Mouse (Mus musculus) heart, embryonic 11.5 days (tissue): ENCODE data around the gene Ang6. TPM values are rescaled to one million over a fixed set of nuclear protein-coding genes. Genes with fewer than 3 reads are reported as not detected.
"Not testable (repeated sequence)": the region's sequence is repeated elsewhere in the genome, so short reads cannot be mapped to it uniquely, and the experiment has no call there.

Experiments used
- ATAC-seq: fragments of 200-750 bp; cut with Nextera tagmentation; replicated peaks from 2 replicates; pipeline ENCODE4 v1.8.0; 2017; ENCODE audit warnings: moderate library complexity; ENCODE audit not compliant: insufficient number of reproducible peaks, low FRiP score, low TSS enrichment
- H3K27ac ChIP-seq: fragments of 300-500 bp; sonication (generic); 2 replicates; pipeline ENCODE4 v1.5.1; 2014; ENCODE audit warnings: mild to moderate bottlenecking, low read depth, low read length
- H3K27me3 ChIP-seq: fragments of 300-500 bp; sonication (generic); 2 replicates; pipeline ENCODE4 v1.6.1; 2014; ENCODE audit warnings: mild to moderate bottlenecking, low read length, mixed read lengths; ENCODE audit not compliant: control insufficient read depth, insufficient read depth
- H3K36me3 ChIP-seq: fragments of 300-500 bp; sonication (generic); 2 replicates; pipeline ENCODE4 v1.6.1; 2014; ENCODE audit warnings: mild to moderate bottlenecking, low read length, moderate library complexity, mixed read lengths; ENCODE audit not compliant: control insufficient read depth, insufficient read depth
- H3K4me1 ChIP-seq: fragments of 300-500 bp; sonication (generic); 2 replicates; pipeline ENCODE4 v1.6.1; 2014; ENCODE audit warnings: low read length; ENCODE audit not compliant: control insufficient read depth, insufficient read depth
- H3K4me2 ChIP-seq: fragments of 300-500 bp; sonication (generic); 2 replicates; pipeline ENCODE4 v1.6.1; 2014; ENCODE audit warnings: mild to moderate bottlenecking, moderate library complexity
- H3K4me3 ChIP-seq: fragments of 300-500 bp; sonication (generic); 2 replicates; pipeline ENCODE4 v1.5.1; 2014; ENCODE audit warnings: low read depth, low read length
- H3K9ac ChIP-seq: fragments of 300-500 bp; sonication (generic); 2 replicates; pipeline ENCODE4 v1.6.1; 2014; ENCODE audit warnings: mild to moderate bottlenecking, low read depth, low read length, moderate library complexity
- H3K9me3 ChIP-seq: fragments of 300-500 bp; sonication (generic); replicated peaks from 2 replicates; pipeline ENCODE4 v1.6.1; 2016; ENCODE audit warnings: low read length; ENCODE audit not compliant: control insufficient read depth
- WGBS: fragments of 180-500 bp; shearing (Covaris S2); extraction: QIAGEN DNeasy Blood & Tissue Kit; methylation state at CpG from one replicate; pipeline ENCODE4 v1.1.7; 2014; ENCODE audit not compliant: insufficient replicate concordance; 5-methylcytosine and 5-hydroxymethylcytosine counted together
- polyA plus RNA-seq: library from polyadenylated mRNA; unstranded; fragments of >200 nt; fragmentation: Nextera tagmentation; extraction: Ambion mirVana; gene quantifications from 2 replicates; pipeline ENCODE4 v1.2.1, GENCODE M21; 2014

Ang6 gene
- polyA plus RNA-seq, 1 experiment from 2014 or later: not detected

DNA sequence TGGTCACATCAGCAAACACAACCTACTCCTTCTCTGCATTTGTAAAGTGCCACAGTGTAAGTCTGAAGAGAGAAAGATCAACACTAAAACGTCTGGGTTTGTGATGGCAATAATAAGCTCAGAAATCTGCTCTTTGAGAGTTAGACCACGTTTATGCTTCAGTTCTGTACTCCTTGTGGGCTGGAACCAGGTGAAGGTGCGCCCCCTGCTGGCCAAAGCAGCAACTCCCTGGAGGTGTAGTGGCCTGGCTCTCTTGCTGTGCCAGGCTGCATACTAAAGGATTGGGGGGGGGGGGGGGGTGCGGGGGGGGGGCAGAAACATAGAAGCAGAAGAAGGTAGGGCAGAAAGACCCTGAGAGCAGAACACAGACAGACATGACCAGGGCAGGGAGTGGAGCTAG, 18.2 kb downstream of the Ang6 start:
- H3K4me3 ChIP-seq: no peak overlapping the region
- WGBS: 0% methylated on average over 3 of the region's 4 CpGs
- H3K36me3 ChIP-seq: no peaks in the 10 kb centered on the region
- 0 out of 2 replicates have a peak, but pooled peaks have one; percentile 43 for ATAC-seq
- no peak overlapping the region for H3K4me2 ChIP-seq
- H3K27ac ChIP-seq: peak overlapping the region; percentile 50; the same call in 1 of the 2 replicates
- H3K9ac ChIP-seq: no peak overlapping the region
- no peaks in the 10 kb centered on the region for H3K27me3 ChIP-seq
- no peaks in the 10 kb centered on the region for H3K4me1 ChIP-seq
- H3K9me3 ChIP-seq: no peaks in the 10 kb centered on the region

DNA sequence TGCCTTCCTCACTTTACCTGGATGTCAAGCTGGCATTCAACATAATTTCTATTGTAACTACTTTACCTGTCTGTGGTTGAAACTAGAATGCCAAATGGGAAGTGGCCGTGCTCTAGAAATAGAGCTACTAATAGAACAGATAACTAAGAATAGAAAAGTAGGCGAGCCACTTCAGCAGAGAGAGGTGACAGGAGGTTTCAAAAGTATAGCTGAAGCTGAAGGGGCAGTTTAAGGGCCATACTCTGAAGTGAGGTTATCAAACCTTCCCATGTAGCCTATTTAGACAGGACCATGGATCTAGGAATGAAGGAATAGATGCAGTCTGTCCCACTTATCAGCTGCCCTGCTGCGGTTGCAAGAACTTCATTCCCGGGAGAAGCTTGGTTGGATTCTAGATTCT, 18.6 kb downstream of the Ang6 start:
- no peak for ATAC-seq
- WGBS: 29% methylated on average over 4 of the region's 4 CpGs
- Histone ChIP-seq H3K4me2 (no peak overlapping the region), H3K9ac (no peak overlapping the region), H3K4me1 (no peaks in the 10 kb centered on the region), H3K36me3 (no peaks in the 10 kb centered on the region), H3K27me3 (no peaks in the 10 kb centered on the region), H3K9me3 (no peaks in the 10 kb centered on the region), H3K4me3 (no peak overlapping the region), H3K27ac (peak overlapping the region; percentile 50; the same call in 1 of the 2 replicates)

DNA sequence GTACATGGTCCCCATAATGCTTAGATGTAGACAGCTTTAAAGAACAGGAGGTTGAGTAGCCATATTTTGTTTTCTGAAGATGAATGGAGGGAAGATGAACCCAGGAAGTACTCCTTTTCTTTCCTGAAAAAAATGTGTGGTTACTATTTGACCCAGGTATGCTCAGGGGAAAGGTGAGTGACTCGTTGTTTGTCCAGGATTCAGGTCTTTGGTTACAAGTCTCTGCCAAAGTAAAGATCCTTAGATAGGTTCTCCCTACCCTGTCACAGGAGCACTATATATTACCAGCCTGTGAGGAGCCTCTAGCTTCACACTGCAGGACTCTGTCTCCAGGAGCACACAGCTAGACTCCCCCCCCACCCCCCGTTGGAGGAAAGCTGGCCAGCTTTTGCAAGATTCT, 45.3 kb downstream of the Ang6 start, which contains the start of gene Ang5:
Gene Ang5, plus strand, starts transcription at position 301 of the 400 bp plus-strand sequence.
- not testable (repeated sequence) for H3K4me1 ChIP-seq, H3K9me3 ChIP-seq, H3K27me3 ChIP-seq, H3K4me3 ChIP-seq, H3K4me2 ChIP-seq, ATAC-seq, H3K36me3 ChIP-seq, H3K27ac ChIP-seq, H3K9ac ChIP-seq
- WGBS: no CpG with 5 or more reads among the region's 2 CpGs

DNA sequence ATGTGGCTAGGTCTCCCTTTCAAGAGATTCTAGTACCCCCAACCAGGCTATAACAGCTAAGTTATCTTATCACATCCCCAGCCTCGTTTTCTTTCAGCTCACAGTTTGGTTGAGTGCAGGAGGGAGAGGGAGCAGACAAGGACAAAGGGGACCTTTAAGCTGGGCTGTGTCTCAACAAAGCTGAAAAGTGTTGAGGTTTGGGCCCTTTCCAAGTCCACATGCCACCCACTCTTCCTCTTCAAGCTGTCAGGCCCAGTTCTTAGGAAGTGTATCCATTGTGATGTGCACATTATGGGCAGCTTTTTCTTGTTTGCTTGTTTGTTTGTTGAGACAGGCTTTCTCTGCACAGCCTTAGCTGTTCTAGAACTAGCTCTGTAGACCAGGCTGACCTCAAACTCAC, 47.0 kb downstream of the Ang6 start:
- WGBS: no CpG with 5 or more reads among the region's 1 CpGs
- not testable (repeated sequence) for H3K36me3 ChIP-seq

DNA sequence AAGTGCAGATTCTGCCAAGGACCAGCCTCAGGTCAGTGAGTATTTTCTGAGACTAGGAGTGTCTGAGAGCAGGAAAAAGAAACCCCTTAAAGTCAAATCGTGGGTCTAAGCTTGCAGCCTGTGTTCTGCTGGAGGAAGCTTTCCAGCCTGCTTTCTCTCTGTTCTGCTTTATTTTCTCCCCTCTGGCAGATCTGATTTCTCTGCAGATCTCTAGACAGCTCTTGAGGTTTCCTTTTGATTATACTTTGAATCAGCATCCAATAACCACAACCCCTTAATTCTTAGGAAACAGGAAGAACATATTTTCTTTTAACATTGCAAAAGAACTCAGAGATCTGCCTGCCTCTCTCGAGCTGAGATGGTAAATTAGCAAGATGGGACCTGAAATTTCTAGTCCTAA, 48.7 kb downstream of the Ang6 start:
- not testable (repeated sequence) for H3K4me1 ChIP-seq, H3K27me3 ChIP-seq, H3K36me3 ChIP-seq, H3K4me2 ChIP-seq, H3K9ac ChIP-seq, H3K9me3 ChIP-seq, ATAC-seq, H3K27ac ChIP-seq, H3K4me3 ChIP-seq
- 56% methylated on average over 2 of the region's 2 CpGs for WGBS

More for the DNA sequence above, 47.0 kb downstream of the Ang6 start:
- not testable (repeated sequence) for H3K4me2 ChIP-seq, H3K27ac ChIP-seq, H3K27me3 ChIP-seq, H3K9ac ChIP-seq, H3K4me3 ChIP-seq, H3K4me1 ChIP-seq, ATAC-seq, H3K9me3 ChIP-seq

Other genes starting within 250 kb of the Ang6 start
- gene Gm8180, start 217.5 kb downstream of the Ang6 start, polyA plus RNA-seq: not detected in 2 replicates
- not detected in 2 replicates for gene Ear1, start 126.8 kb downstream of the Ang6 start, polyA plus RNA-seq
- not detected in 2 replicates for gene Ear10, start 78.7 kb downstream of the Ang6 start, polyA plus RNA-seq
- 27.4 and 27.7 TPM in 2 replicates for gene Gm8113, start 76.9 kb downstream of the Ang6 start, polyA plus RNA-seq
- gene Ang5, start 45.2 kb downstream of the Ang6 start, polyA plus RNA-seq: not detected in 2 replicates
- not detected in 2 replicates for gene Ear2, start 100.4 kb upstream of the Ang6 start, polyA plus RNA-seq
- gene Gm3327, start 121.6 kb upstream of the Ang6 start, polyA plus RNA-seq: not detected in 2 replicates
- not detected in 2 replicates for gene Gm8212, start 195.4 kb upstream of the Ang6 start, polyA plus RNA-seq
- gene 4930503E14Rik, start 211.0 kb upstream of the Ang6 start, polyA plus RNA-seq: not detected in 2 replicates